Mouse (Mus musculus): ENCODE measurements at regions not wholly inside any gene's neighbourhood (a gene's known extent, or its start where the extent isn't known, plus 50 kb on each side); places are given as distances from the start of the nearest gene placed in this dataset.

- no peak for DNase-seq (ENCODE audit: low spot score)
Observed at GRCm38 (mm10) chr13:99057696-99058095, 73.3 kb upstream of the 1700024P04Rik start.

- no peak for DNase-seq (ENCODE audit: low spot score)
Observed at GRCm38 (mm10) chr13:99057293-99057588, 72.9 kb upstream of the 1700024P04Rik start.

- no peak for DNase-seq (ENCODE audit: low spot score)
Observed at GRCm38 (mm10) chr13:99056432-99057292, 72.3 kb upstream of the 1700024P04Rik start.

- DNase-seq (ENCODE audit: low spot score), result no peak
Observed at GRCm38 (mm10) chr13:99055609-99056321, 71.4 kb upstream of the 1700024P04Rik start.

GRCm38 (mm10) chr13:99052076-99052475 is 67.7 kb upstream of the 1700024P04Rik start:
- DNase-seq (ENCODE audit: low spot score), result no peak

- DNase-seq (ENCODE audit: low spot score), result no peak
Observed at GRCm38 (mm10) chr13:99049699-99050098, 65.3 kb upstream of the 1700024P04Rik start.

- DNase-seq (ENCODE audit: low spot score), result no peak
Observed at GRCm38 (mm10) chr13:99048651-99049100, 64.3 kb upstream of the 1700024P04Rik start.

- no peak for DNase-seq (ENCODE audit: low spot score)
Observed at GRCm38 (mm10) chr13:99047219-99047618, 62.9 kb upstream of the 1700024P04Rik start.

- no peak for DNase-seq (ENCODE audit: low spot score)
Observed at GRCm38 (mm10) chr13:99046737-99047136, 62.4 kb upstream of the 1700024P04Rik start.

GRCm38 (mm10) chr13:99042086-99042485 is 57.7 kb upstream of the 1700024P04Rik start:
- no peak for DNase-seq (ENCODE audit: low spot score)

- no peak for DNase-seq (ENCODE audit: low spot score)
Observed at GRCm38 (mm10) chr13:99041256-99041655, 56.9 kb upstream of the 1700024P04Rik start.

- DNase-seq (ENCODE audit: low spot score), result no peak
Observed at GRCm38 (mm10) chr13:99040846-99041245, 56.5 kb upstream of the 1700024P04Rik start.

- DNase-seq (ENCODE audit: low spot score), result no peak
Observed at GRCm38 (mm10) chr13:99040171-99040570, 55.8 kb upstream of the 1700024P04Rik start.

- no peak for DNase-seq (ENCODE audit: low spot score)
Observed at GRCm38 (mm10) chr13:99039063-99039385, 54.7 kb upstream of the 1700024P04Rik start.

GRCm38 (mm10) chr13:99038198-99039062 is 54.1 kb upstream of the 1700024P04Rik start:
- no peak for DNase-seq (ENCODE audit: low spot score)

- no peak for DNase-seq (ENCODE audit: low spot score)
Observed at GRCm38 (mm10) chr13:99037131-99037530, 52.8 kb upstream of the 1700024P04Rik start.

All from layer of hippocampus, adult 9-10 months (tissue).